Mouse (Mus musculus) CH12.LX (cell line): ENCODE results near the gene C8g. TPM values are rescaled to one million over a fixed set of nuclear protein-coding genes. Genes with fewer than 3 reads are reported as not detected.

Experiments used
- DNase-seq: peaks from one replicate; pipeline ENCODE4 v3.0.0-alpha.2; 2013; ENCODE audit errors: extremely low read depth
- H3K27ac ChIP-seq: 2 replicates; pipeline ENCODE4 v1.5.1; 2012; ENCODE audit warnings: low read depth, mild to moderate bottlenecking, control low read depth, moderate library complexity; ENCODE audit not compliant: insufficient read depth
- H3K27me3 ChIP-seq: replicated peaks from 2 replicates; pipeline ENCODE3; 2012; ENCODE audit warnings: inconsistent platforms
- H3K36me3 ChIP-seq, 2 experiments: replicated peaks in 1 of 2; 2 replicates each; pipeline versions ENCODE3 to v1.6.1; 2012; ENCODE audit warnings: inconsistent platforms in 1 of 2, low read length in 1 of 2, mild to moderate bottlenecking in 1 of 2, mixed read lengths in 1 of 2, moderate library complexity in 1 of 2; ENCODE audit not compliant: control insufficient read depth in 1 of 2, insufficient read depth in 1 of 2
- H3K4me1 ChIP-seq, 2 experiments: 2 replicates each; pipeline ENCODE4 v1.6.1; 2012; ENCODE audit warnings: inconsistent platforms in 1 of 2, moderate library complexity in 1 of 2; ENCODE audit not compliant: insufficient read depth in 2 of 2, control insufficient read depth in 1 of 2
- H3K4me2 ChIP-seq: 2 replicates; pipeline ENCODE4 v1.6.1; 2012; ENCODE audit warnings: low read depth, mild to moderate bottlenecking, control low read depth; ENCODE audit not compliant: poor library complexity, insufficient read depth, severe bottlenecking
- H3K4me3 ChIP-seq, 3 experiments: fragments of 150-350 bp in 1 of 3; sonication (generic) in 1 of 3; replicated peaks in 1 of 3; 2 replicates each; pipeline versions ENCODE3 to v1.5.1; 2011 to 2012; ENCODE audit warnings: low read depth in 2 of 3, low read length in 2 of 3, mild to moderate bottlenecking in 2 of 3, moderate library complexity in 2 of 3, control low read depth in 1 of 3, improper control_type of control experiment in 1 of 3, inconsistent platforms in 1 of 3, mixed read lengths in 1 of 3; ENCODE audit not compliant: poor library complexity in 1 of 3
- H3K79me2 ChIP-seq: replicated peaks from 2 replicates; pipeline ENCODE4 v1.6.1; 2012; ENCODE audit warnings: mild to moderate bottlenecking, moderate library complexity; ENCODE audit not compliant: control insufficient read depth, poor library complexity, insufficient read depth, severe bottlenecking; ENCODE audit errors: extremely low read depth
- H3K9ac ChIP-seq: 2 replicates; pipeline ENCODE4 v1.6.1; 2012; ENCODE audit warnings: low read depth, mild to moderate bottlenecking, control low read depth, moderate library complexity; ENCODE audit not compliant: insufficient read depth
- H3K9me3 ChIP-seq: replicated peaks from 2 replicates; pipeline ENCODE3; 2012; ENCODE audit warnings: low read length, inconsistent platforms, mixed read lengths
- BHLHE40 ChIP-seq: IDR thresholded peaks from 2 replicates; pipeline ENCODE4 v1.6.1; 2011; ENCODE audit warnings: mild to moderate bottlenecking, low read depth, low read length, improper control_type of control experiment
- CHD1 ChIP-seq: IDR thresholded peaks from 2 replicates; pipeline ENCODE4 v1.6.1; 2012; ENCODE audit warnings: low read depth, low read length, improper control_type of control experiment, inconsistent platforms
- CHD2 ChIP-seq: IDR thresholded peaks from 2 replicates; pipeline ENCODE4 v1.6.1; 2011; ENCODE audit warnings: low read length, improper control_type of control experiment
- CTCF ChIP-seq, 2 experiments: IDR thresholded peaks in 1 of 2; conservative IDR thresholded peaks in 1 of 2; 2 replicates each; pipeline ENCODE4 v1.5.1; 2011 to 2012; ENCODE audit warnings: low read depth in 2 of 2, low read length in 2 of 2, improper control_type of control experiment in 1 of 2, inconsistent platforms in 1 of 2, mild to moderate bottlenecking in 1 of 2, moderate library complexity in 1 of 2
- E2F4 ChIP-seq: IDR thresholded peaks from 2 replicates; pipeline ENCODE4 v1.6.1; 2011; ENCODE audit warnings: low read depth, low read length, improper control_type of control experiment; ENCODE audit not compliant: insufficient replicate concordance
- ELF1 ChIP-seq: IDR thresholded peaks from 2 replicates; pipeline ENCODE4 v1.6.1; 2014; ENCODE audit warnings: low read depth, mild to moderate bottlenecking, inconsistent platforms, low read length, improper control_type of control experiment
- EP300 ChIP-seq: IDR thresholded peaks from 2 replicates; pipeline ENCODE4 v1.6.1; 2011; ENCODE audit warnings: low read length, improper control_type of control experiment
- ETS1 ChIP-seq: conservative IDR thresholded peaks from 2 replicates; pipeline ENCODE4 v1.6.1; 2012; ENCODE audit warnings: low read depth, mild to moderate bottlenecking, inconsistent platforms, low read length, improper control_type of control experiment, moderate library complexity
- GABPA ChIP-seq: IDR thresholded peaks from 2 replicates; pipeline ENCODE4 v1.6.1; 2012; ENCODE audit warnings: low read depth, low read length, improper control_type of control experiment, inconsistent platforms; ENCODE audit not compliant: insufficient replicate concordance
- HCFC1 ChIP-seq: IDR thresholded peaks from 2 replicates; pipeline ENCODE4 v1.6.1; 2012; ENCODE audit warnings: low read depth, mild to moderate bottlenecking, inconsistent platforms, low read length, improper control_type of control experiment
- IRF4 ChIP-seq: IDR thresholded peaks from 2 replicates; pipeline ENCODE4 v1.6.1; 2014; ENCODE audit warnings: low read depth, mild to moderate bottlenecking, inconsistent platforms, low read length, improper control_type of control experiment
- JUN ChIP-seq: IDR thresholded peaks from 2 replicates; pipeline ENCODE4 v1.6.1; 2011; ENCODE audit warnings: low read depth, mild to moderate bottlenecking, low read length, improper control_type of control experiment, moderate library complexity; ENCODE audit not compliant: insufficient read depth
- JUND ChIP-seq: conservative IDR thresholded peaks from 2 replicates; pipeline ENCODE4 v1.6.1; 2011; ENCODE audit warnings: low read depth, low read length, improper control_type of control experiment
- KAT2A ChIP-seq: IDR thresholded peaks from 2 replicates; pipeline ENCODE4 v1.6.1; 2012; ENCODE audit warnings: low read length, improper control_type of control experiment, inconsistent platforms; ENCODE audit not compliant: insufficient replicate concordance
- MAFK ChIP-seq: IDR thresholded peaks from 2 replicates; pipeline ENCODE4 v1.6.1; 2011; ENCODE audit warnings: low read length, improper control_type of control experiment; ENCODE audit not compliant: insufficient replicate concordance
- MAX ChIP-seq: IDR thresholded peaks from 2 replicates; pipeline ENCODE4 v1.6.1; 2011; ENCODE audit warnings: low read length, improper control_type of control experiment
- MAZ ChIP-seq: IDR thresholded peaks from 2 replicates; pipeline ENCODE4 v1.6.1; 2012; ENCODE audit warnings: low read depth, mild to moderate bottlenecking, inconsistent platforms, low read length, improper control_type of control experiment, moderate library complexity
- MEF2A ChIP-seq: IDR thresholded peaks from 2 replicates; pipeline ENCODE4 v1.6.1; 2014; ENCODE audit warnings: low read depth, mild to moderate bottlenecking, inconsistent platforms, low read length, improper control_type of control experiment, borderline replicate concordance
- MXI1 ChIP-seq: IDR thresholded peaks from 2 replicates; pipeline ENCODE4 v1.6.1; 2011; ENCODE audit warnings: mild to moderate bottlenecking, low read depth, low read length, improper control_type of control experiment
- MYC ChIP-seq: IDR thresholded peaks from 2 replicates; pipeline ENCODE4 v1.6.1; 2011; ENCODE audit warnings: low read depth, mild to moderate bottlenecking, improper control_type of control experiment, low read length
- NELFE ChIP-seq: IDR thresholded peaks from 2 replicates; pipeline ENCODE4 v1.6.1; 2011; ENCODE audit warnings: low read depth, low read length, improper control_type of control experiment
- NRF1 ChIP-seq: IDR thresholded peaks from 2 replicates; pipeline ENCODE4 v1.6.1; 2014; ENCODE audit warnings: low read depth, mild to moderate bottlenecking, inconsistent platforms, low read length, improper control_type of control experiment, moderate library complexity
- PAX5 ChIP-seq: IDR thresholded peaks from 2 replicates; pipeline ENCODE4 v1.6.1; 2012; ENCODE audit warnings: low read length, inconsistent platforms, mixed read lengths
- POLR2A ChIP-seq: IDR thresholded peaks from 2 replicates; pipeline ENCODE4 v1.6.1; 2011; ENCODE audit warnings: low read depth, mild to moderate bottlenecking, improper control_type of control experiment, low read length
- RCOR1 ChIP-seq: conservative IDR thresholded peaks from 2 replicates; pipeline ENCODE4 v1.6.1; 2012; ENCODE audit warnings: low read depth, mild to moderate bottlenecking, inconsistent platforms, low read length, improper control_type of control experiment
- SIN3A ChIP-seq: IDR thresholded peaks from 2 replicates; pipeline ENCODE4 v1.6.1; 2012; ENCODE audit warnings: low read length, improper control_type of control experiment, inconsistent platforms
- SMC3 ChIP-seq: IDR thresholded peaks from 2 replicates; pipeline ENCODE4 v1.6.1; 2011; ENCODE audit warnings: low read depth, low read length, improper control_type of control experiment
- TBP ChIP-seq: conservative IDR thresholded peaks from 2 replicates; pipeline ENCODE4 v1.6.1; 2011; ENCODE audit warnings: low read depth, low read length, improper control_type of control experiment
- TCF12 ChIP-seq: IDR thresholded peaks from 2 replicates; pipeline ENCODE4 v1.6.1; 2014; ENCODE audit warnings: low read depth, mild to moderate bottlenecking, inconsistent platforms, low read length, improper control_type of control experiment
- UBTF ChIP-seq: IDR thresholded peaks from 2 replicates; pipeline ENCODE4 v1.6.1; 2012; ENCODE audit warnings: low read depth, mild to moderate bottlenecking, inconsistent platforms, low read length, improper control_type of control experiment, moderate library complexity
- USF1 ChIP-seq: IDR thresholded peaks from 2 replicates; pipeline ENCODE4 v1.6.1; 2014; ENCODE audit warnings: low read depth, mild to moderate bottlenecking, inconsistent platforms, low read length, improper control_type of control experiment
- USF2 ChIP-seq: conservative IDR thresholded peaks from 2 replicates; pipeline ENCODE4 v1.6.1; 2011; ENCODE audit warnings: low read depth, low read length, improper control_type of control experiment
- ZC3H11A ChIP-seq: IDR thresholded peaks from 2 replicates; pipeline ENCODE4 v1.6.1; 2012; ENCODE audit warnings: low read depth, mild to moderate bottlenecking, inconsistent platforms, low read length, improper control_type of control experiment
- ZMIZ1 ChIP-seq: IDR thresholded peaks from 2 replicates; pipeline ENCODE4 v1.6.1; 2012; ENCODE audit warnings: low read depth, mild to moderate bottlenecking, inconsistent platforms, low read length, improper control_type of control experiment
- ZNF384 ChIP-seq: IDR thresholded peaks from 2 replicates; pipeline ENCODE4 v1.6.1; 2012; ENCODE audit warnings: low read depth, low read length, improper control_type of control experiment, inconsistent platforms
- dilution Hi-C: fragments of 300-500 bp; cut with MboI; formaldehyde crosslinking; loops from 2 replicates; pipeline ENCODE4 v1.14.3; 2020; ENCODE audit warnings: low sequenced_read_pairs; ENCODE audit not compliant: extremely low pct_unique_long_range_greater_than_20kb, extremely low pct_ligation_motif_present
- in situ Hi-C: fragments of 300-500 bp; cut with MboI; formaldehyde crosslinking; loops from 3 replicates; pipeline ENCODE4 v1.14.3; 2019; ENCODE audit warnings: low sequenced_read_pairs, low pct_ligation_motif_present, low pct_unique_long_range_greater_than_20kb, mixed read lengths
- polyA plus RNA-seq: library from polyadenylated mRNA; unstranded; fragments of >175 nt; gene quantifications from 2 replicates; pipeline ENCODE4 v1.2.1, GENCODE M21; 2012; ENCODE audit warnings: low read depth; ENCODE audit not compliant: insufficient read length
- total RNA-seq, 2 experiments: library from RNA; depleted of rRNA; stranded (reverse); fragments of 300-350 nt in 1 of 2; fragments of >200 nt in 1 of 2; gene quantifications; 2 replicates each; pipeline ENCODE4 v1.2.3; 2012 to 2014

Gene C8g
- total and polyA plus RNA-seq, 3 experiments = 1.2 to 2.7 (median 1.7) TPM

GRCm38 (mm10) chr2:25549021-25549991 lies 47.8 kb upstream of the C8g start:
- no peaks in the 10 kb centered on the region for H3K27me3 ChIP-seq
- dilution Hi-C loops (no loop called here), in situ Hi-C loops (no loop called here)
- H3K4me2 ChIP-seq = peak overlapping the region; percentile 48
- peak overlapping the region; percentile 14 to 33 (median 24) for H3K4me3 ChIP-seq
- peaks cover 21% of the 10 kb centered on the region for H3K79me2 ChIP-seq
- H3K9ac ChIP-seq = no peak overlapping the region
- H3K27ac ChIP-seq = peak overlapping the region; percentile 85
- peaks cover 38 to 67% of the 10 kb centered on the region in 2 experiments for H3K4me1 ChIP-seq
- H3K36me3 ChIP-seq = peaks cover 8 to 11% of the 10 kb centered on the region in 2 experiments
- TF ChIP-seq ZC3H11A = no peak
- peak; percentile 62 for TF ChIP-seq NRF1
- peak; percentile 62 for TF ChIP-seq MAFK
- peak; percentile 63 for TF ChIP-seq ELF1
- TF ChIP-seq KAT2A = 0 out of 2 replicates have a peak, but pooled peaks have one; percentile 52
- TF ChIP-seq MAX = peak; percentile 65
- peak; percentile 92 for TF ChIP-seq IRF4
- TF ChIP-seq JUND = peak; percentile 73
- TF ChIP-seq TCF12 = peak; percentile 77
- peak; percentile 90 for TF ChIP-seq BHLHE40
- TF ChIP-seq UBTF = 0 out of 2 replicates have a peak, but pooled peaks have one; percentile 63
- no peak for TF ChIP-seq ZNF384
- peak; percentile 41 for TF ChIP-seq POLR2A
- TF ChIP-seq CHD2 = peak; percentile 73
- peak; percentile 35; the same call in 1 of the 2 replicates for TF ChIP-seq NELFE
- peak; percentile 68 for TF ChIP-seq JUN
- TF ChIP-seq MYC = peak; percentile 36; the same call in 1 of the 2 replicates
- TF ChIP-seq TBP = 0 out of 2 replicates have a peak, but pooled peaks have one; percentile 54
- TF ChIP-seq CHD1 = no peak
- TF ChIP-seq USF1 = peak; percentile 42
- TF ChIP-seq RCOR1 = peak; percentile 62; the same call in 1 of the 2 replicates
- peak; percentile 82; the same call in 1 of the 2 replicates for TF ChIP-seq MAZ
- peak; percentile 89 for TF ChIP-seq MEF2A
- TF ChIP-seq CTCF (conservative IDR thresholded peaks at IDR 0.05 in 1 of 2, IDR thresholded peaks at IDR 0.05 in 1 of 2; ENCODE audit: low read depth in 2 of 2, low read length in 2 of 2) = no peak
- TF ChIP-seq SIN3A = peak; percentile 92
- TF ChIP-seq E2F4 = no peak
- TF ChIP-seq SMC3 = peak; percentile 6; the same call in 1 of the 2 replicates
- peak; percentile 47 for TF ChIP-seq HCFC1
- no peak; the same call in 1 of the 2 replicates for TF ChIP-seq USF2
- peak; percentile 99 for TF ChIP-seq ETS1
- no peak for TF ChIP-seq GABPA
- TF ChIP-seq PAX5 = no peak
- TF ChIP-seq MXI1 = peak; percentile 85
- no peak for TF ChIP-seq ZMIZ1
- peak; percentile 81 for TF ChIP-seq EP300
- no peaks in the 10 kb centered on the region for H3K9me3 ChIP-seq
- peak; percentile 93 for DNase-seq
